Mouse (Mus musculus) limb, embryonic 14.5 days (tissue): ENCODE data around the gene Lrrc74a. TPM values are rescaled to one million over a fixed set of nuclear protein-coding genes. Genes with fewer than 3 reads are reported as not detected.
A peak's percentile ranks its signal among the peaks of the same experiment; 100 is the strongest.

Experiments
- ATAC-seq: fragments of 200-750 bp; cut with Nextera tagmentation; 2 replicates; pipeline ENCODE4 v1.8.0; 2017; ENCODE audit warnings: low read depth, moderate number of reproducible peaks, moderate TSS enrichment; ENCODE audit not compliant: low FRiP score
- DNase-seq: peaks from one replicate; pipeline ENCODE4 v3.0.0-alpha.2; 2015; ENCODE audit warnings: low spot score
- H3K27ac ChIP-seq: fragments of 300-500 bp; sonication (generic); replicated peaks from 2 replicates; pipeline ENCODE4 v1.5.1; 2014; ENCODE audit warnings: low read depth, mild to moderate bottlenecking, low read length, moderate library complexity, mixed read lengths
- H3K27me3 ChIP-seq: fragments of 300-500 bp; sonication (generic); 2 replicates; pipeline ENCODE4 v1.6.1; 2014; ENCODE audit warnings: low read length, mixed read lengths; ENCODE audit not compliant: control insufficient read depth, insufficient read depth
- H3K36me3 ChIP-seq: fragments of 300-500 bp; sonication (generic); 2 replicates; pipeline ENCODE4 v1.6.1; 2014; ENCODE audit warnings: mild to moderate bottlenecking, low read length, moderate library complexity, mixed read lengths; ENCODE audit not compliant: control insufficient read depth, insufficient read depth
- H3K4me1 ChIP-seq: fragments of 300-500 bp; sonication (generic); 2 replicates; pipeline ENCODE4 v1.6.1; 2014; ENCODE audit warnings: antibody characterized with exemption, low read length, mixed read lengths; ENCODE audit not compliant: control insufficient read depth, insufficient read depth
- H3K4me2 ChIP-seq: fragments of 300-500 bp; sonication (generic); replicated peaks from 2 replicates; pipeline ENCODE4 v1.6.1; 2014; ENCODE audit warnings: low read depth, mild to moderate bottlenecking, low read length, moderate library complexity; ENCODE audit not compliant: severe bottlenecking
- H3K4me3 ChIP-seq: fragments of 300-500 bp; sonication (generic); replicated peaks from 2 replicates; pipeline ENCODE4 v1.5.1; 2014; ENCODE audit warnings: low read length
- H3K9ac ChIP-seq: fragments of 300-500 bp; sonication (generic); 2 replicates; pipeline ENCODE4 v1.6.1; 2014; ENCODE audit warnings: mild to moderate bottlenecking, low read depth, low read length, moderate library complexity; ENCODE audit not compliant: severe bottlenecking
- H3K9me3 ChIP-seq: fragments of 300-500 bp; sonication (generic); 2 replicates; pipeline ENCODE4 v1.6.1; 2016; ENCODE audit warnings: low read length; ENCODE audit not compliant: control insufficient read depth
- POLR2A ChIP-seq: fragments of 200-500 bp; IDR thresholded peaks from 2 replicates; pipeline ENCODE4 v1.8.0; 2012; ENCODE audit warnings: inconsistent platforms, mild to moderate bottlenecking, moderate library complexity, borderline replicate concordance; ENCODE audit not compliant: insufficient read depth, insufficient read length; ENCODE audit errors: extremely low read depth
- WGBS: fragments of 180-500 bp; shearing (Covaris S2); extraction: QIAGEN DNeasy Blood & Tissue Kit; methylation state at CpG from one replicate; pipeline ENCODE4 v1.1.7; 2014; 5-methylcytosine and 5-hydroxymethylcytosine counted together
- polyA plus RNA-seq, 2 experiments: library from polyadenylated mRNA; depleted of rRNA in 1 of 2; stranded (reverse) in 1 of 2; unstranded in 1 of 2; fragments of >200 nt; fragmentation: Nextera tagmentation in 1 of 2; extraction: Ambion mirVana in 1 of 2; gene quantifications; 2 replicates each; pipeline versions ENCODE4 v1.2.1 to v1.2.3; 2012 to 2014

Lrrc74a gene
- polyA plus RNA-seq, 2 experiments = not detected

GRCm38 (mm10) chr12:86794331-86794730, 60.2 kb downstream of the Lrrc74a start:
- Histone ChIP-seq H3K4me2 (no peak overlapping the region), H3K4me1 (peaks cover 13% of the 10 kb centered on the region), H3K27ac (no peak overlapping the region), H3K36me3 (no peaks in the 10 kb centered on the region), H3K27me3 (no peaks in the 10 kb centered on the region), H3K9me3 (no peaks in the 10 kb centered on the region), H3K4me3 (no peak overlapping the region), H3K9ac (no peak overlapping the region)
- DNase-seq = no peak
- no peak for TF ChIP-seq POLR2A
- no peak for ATAC-seq
- WGBS = 88% methylated on average over 11 of the region's 11 CpGs

GRCm38 (mm10) chr12:86795076-86795837, 61.1 kb downstream of the Lrrc74a start:
- WGBS = 56% methylated on average over 7 of the region's 7 CpGs
- Histone ChIP-seq H3K4me1 (peaks cover 17% of the 10 kb centered on the region), H3K9me3 (no peaks in the 10 kb centered on the region), H3K4me2 (no peak overlapping the region), H3K4me3 (no peak overlapping the region), H3K27ac (no peak overlapping the region), H3K9ac (no peak overlapping the region), H3K27me3 (no peaks in the 10 kb centered on the region), H3K36me3 (no peaks in the 10 kb centered on the region)
- ATAC-seq (no peak), DNase-seq (no peak)
- TF ChIP-seq POLR2A = no peak

GRCm38 (mm10) chr12:86795838-86796232, 61.7 kb downstream of the Lrrc74a start:
- WGBS = 4% methylated on average over 4 of the region's 4 CpGs
- Histone ChIP-seq H3K4me1 (peaks cover 18% of the 10 kb centered on the region), H3K4me3 (no peak overlapping the region), H3K9me3 (no peaks in the 10 kb centered on the region), H3K36me3 (no peaks in the 10 kb centered on the region), H3K27ac (no peak overlapping the region), H3K4me2 (no peak overlapping the region), H3K9ac (no peak overlapping the region), H3K27me3 (no peaks in the 10 kb centered on the region)
- DNase-seq = peak; percentile 78
- TF ChIP-seq POLR2A = peak; percentile 41; the same call in 1 of the 2 replicates
- ATAC-seq = peak; percentile 16; the same call in 1 of the 2 replicates

GRCm38 (mm10) chr12:86796351-86796750, 62.2 kb downstream of the Lrrc74a start:
- Histone ChIP-seq H3K4me3 (no peak overlapping the region), H3K27ac (no peak overlapping the region), H3K4me2 (no peak overlapping the region), H3K9ac (no peak overlapping the region), H3K4me1 (peaks cover 23% of the 10 kb centered on the region), H3K36me3 (no peaks in the 10 kb centered on the region), H3K9me3 (no peaks in the 10 kb centered on the region), H3K27me3 (no peaks in the 10 kb centered on the region)
- TF ChIP-seq POLR2A = no peak
- DNase-seq (no peak), ATAC-seq (no peak)
- whole genome bisulfite sequencing = 79% methylated on average over 3 of the region's 3 CpGs

- Histone ChIP-seq H3K36me3 (no peaks in the 10 kb centered on the region), H3K27me3 (no peaks in the 10 kb centered on the region), H3K4me3 (no peak overlapping the region), H3K9me3 (no peaks in the 10 kb centered on the region), H3K9ac (no peak overlapping the region), H3K4me2 (no peak overlapping the region), H3K4me1 (peaks cover 36% of the 10 kb centered on the region), H3K27ac (no peak overlapping the region)
- no peak for TF ChIP-seq POLR2A
- ATAC-seq (no peak), DNase-seq (no peak)
- WGBS = 84% methylated on average over 4 of the region's 4 CpGs
Observed at GRCm38 (mm10) chr12:86797771-86798170, 63.6 kb downstream of the Lrrc74a start.
